Mouse (Mus musculus) MEL (cell line): ENCODE data around the gene Tmppe.

Experiments
- CTCF ChIP-seq, 3 experiments: IDR thresholded peaks in 2 of 3; conservative IDR thresholded peaks in 1 of 3; 2 replicates each; pipeline ENCODE4 v1.5.1; 2011 to 2012; ENCODE audit warnings: low read length in 3 of 3, low read depth in 2 of 3, mild to moderate bottlenecking in 2 of 3, improper control_type of control experiment in 1 of 3, inconsistent platforms in 1 of 3, mixed read lengths in 1 of 3, moderate library complexity in 1 of 3; ENCODE audit not compliant: control insufficient read depth in 1 of 3, insufficient read depth in 1 of 3, poor library complexity in 1 of 3, severe bottlenecking in 1 of 3
- ELF1 ChIP-seq: IDR thresholded peaks from 2 replicates; pipeline ENCODE4 v1.6.1; 2014; ENCODE audit warnings: low read depth, mild to moderate bottlenecking, inconsistent platforms, low read length, improper control_type of control experiment, moderate library complexity
- ETS1 ChIP-seq: IDR thresholded peaks from 2 replicates; pipeline ENCODE4 v1.6.1; 2012; ENCODE audit warnings: low read depth, mild to moderate bottlenecking, inconsistent platforms, low read length, improper control_type of control experiment, moderate library complexity
- KAT2A ChIP-seq: conservative IDR thresholded peaks from 2 replicates; pipeline ENCODE4 v1.6.1; 2012; ENCODE audit warnings: low read depth, low read length, improper control_type of control experiment, inconsistent platforms
- POLR2A ChIP-seq, 2 experiments: IDR thresholded peaks; 2 replicates each; pipeline ENCODE4 v1.6.1; 2011 to 2012; ENCODE audit warnings: low read length in 2 of 2, mild to moderate bottlenecking in 2 of 2, control low read depth in 1 of 2, improper control_type of control experiment in 1 of 2, low read depth in 1 of 2, moderate library complexity in 1 of 2; ENCODE audit not compliant: control insufficient read depth in 1 of 2, insufficient read depth in 1 of 2, poor library complexity in 1 of 2
- RAD21 ChIP-seq: IDR thresholded peaks from 2 replicates; pipeline ENCODE4 v1.6.1; 2011; ENCODE audit warnings: mild to moderate bottlenecking, low read depth, low read length, improper control_type of control experiment

DNA sequence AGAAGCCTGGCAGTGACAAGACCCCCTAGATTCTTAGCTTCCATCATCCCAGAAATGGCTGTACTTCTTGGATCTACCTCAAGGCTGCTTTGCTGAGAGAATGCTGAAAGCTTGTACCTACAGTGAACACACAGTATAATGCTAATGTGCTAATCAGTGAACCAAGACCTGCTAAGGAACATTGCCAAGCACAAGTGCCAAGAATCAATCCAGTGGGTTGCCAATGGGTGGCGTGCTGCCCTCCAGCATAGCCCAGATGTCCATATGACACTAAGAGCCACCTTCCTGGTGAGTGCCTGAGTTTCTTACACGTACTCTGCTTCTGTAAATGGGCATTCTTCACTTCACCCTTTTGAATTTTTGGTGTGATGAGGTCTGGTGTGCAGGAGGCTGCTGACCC, 6.8 kb downstream of the Tmppe start:
- TF ChIP-seq POLR2A (IDR thresholded peaks at IDR 0.05; ENCODE audit: control insufficient read depth in 1 of 2, insufficient read depth in 1 of 2, low read depth in 1 of 2, low read length in 2 of 2, poor library complexity in 1 of 2) (no peak), CTCF (IDR thresholded peaks at IDR 0.05 in 2 of 3, conservative IDR thresholded peaks at IDR 0.05 in 1 of 3; ENCODE audit: control insufficient read depth in 1 of 3, insufficient read depth in 1 of 3, low read depth in 2 of 3, low read length in 3 of 3, poor library complexity in 1 of 3, severe bottlenecking in 1 of 3) (no peak), ELF1 (no peak), RAD21 (no peak), ETS1 (no peak), KAT2A (no peak)
